Mouse (Mus musculus) forebrain, postnatal 0 days (tissue): Measurements from ENCODE around the gene Pi4ka. TPM values are rescaled to one million over a fixed set of nuclear protein-coding genes. Genes with fewer than 3 reads are reported as not detected.
A peak's percentile ranks its signal among the peaks of the same experiment; 100 is the strongest.

Experiments used
- ATAC-seq: fragments of 200-750 bp; cut with Nextera tagmentation; 2 replicates; pipeline ENCODE4 v1.8.0; 2017; ENCODE audit warnings: mild to moderate bottlenecking, moderate library complexity
- DNase-seq: peaks from one replicate; pipeline ENCODE4 v3.0.0-alpha.2; 2015
- H3K27ac ChIP-seq: fragments of 300-500 bp; sonication (generic); 2 replicates; pipeline ENCODE4 v1.5.1; 2014; ENCODE audit warnings: low read depth, mild to moderate bottlenecking, antibody characterized with exemption, low read length, moderate library complexity, mixed read lengths
- H3K27me3 ChIP-seq: fragments of 300-500 bp; sonication (generic); 2 replicates; pipeline ENCODE4 v1.6.1; 2014; ENCODE audit warnings: mild to moderate bottlenecking, low read length, mixed read lengths; ENCODE audit not compliant: insufficient read depth
- H3K36me3 ChIP-seq: fragments of 300-500 bp; sonication (generic); 2 replicates; pipeline ENCODE4 v1.6.1; 2014; ENCODE audit warnings: mild to moderate bottlenecking, moderate library complexity; ENCODE audit not compliant: insufficient read depth
- H3K4me1 ChIP-seq: fragments of 300-500 bp; sonication (generic); 2 replicates; pipeline ENCODE4 v1.6.1; 2014; ENCODE audit warnings: antibody characterized with exemption; ENCODE audit not compliant: insufficient read depth
- H3K4me2 ChIP-seq: fragments of 300-500 bp; sonication (generic); 2 replicates; pipeline ENCODE4 v1.6.1; 2014; ENCODE audit warnings: low read depth, mild to moderate bottlenecking, moderate library complexity
- H3K4me3 ChIP-seq: fragments of 300-500 bp; sonication (generic); 2 replicates; pipeline ENCODE4 v1.5.1; 2014; ENCODE audit warnings: low read depth, low read length, mixed read lengths
- H3K9ac ChIP-seq: fragments of 300-500 bp; sonication (generic); 2 replicates; pipeline ENCODE4 v1.6.1; 2014; ENCODE audit warnings: mild to moderate bottlenecking
- H3K9me3 ChIP-seq: fragments of 300-500 bp; sonication (generic); 2 replicates; pipeline ENCODE4 v1.6.1; 2016; ENCODE audit warnings: low read length
- CTCF ChIP-seq: sonication (generic); IDR thresholded peaks from 2 replicates; pipeline ENCODE4 v1.5.1; 2016; ENCODE audit warnings: antibody characterized with exemption, control low read depth, low read depth
- WGBS: fragments of 180-500 bp; shearing (Covaris S2); extraction: QIAGEN DNeasy Blood & Tissue Kit; methylation state at CpG from one replicate; pipeline ENCODE4 v1.1.7; 2014; 5-methylcytosine and 5-hydroxymethylcytosine counted together
- polyA plus RNA-seq: library from polyadenylated mRNA; unstranded; fragments of >200 nt; fragmentation: Nextera tagmentation; extraction: Ambion mirVana; gene quantifications from 2 replicates; pipeline ENCODE4 v1.2.1, GENCODE M21; 2015
- total RNA-seq: library from RNA; depleted of rRNA; stranded (reverse); fragments of >200 nt; gene quantifications from 2 replicates; pipeline ENCODE4 v1.2.3, GENCODE M21; 2014

Pi4ka gene
- total and polyA plus RNA-seq, 2 experiments from 2014 or later = 41.2 to 107 TPM

DNA sequence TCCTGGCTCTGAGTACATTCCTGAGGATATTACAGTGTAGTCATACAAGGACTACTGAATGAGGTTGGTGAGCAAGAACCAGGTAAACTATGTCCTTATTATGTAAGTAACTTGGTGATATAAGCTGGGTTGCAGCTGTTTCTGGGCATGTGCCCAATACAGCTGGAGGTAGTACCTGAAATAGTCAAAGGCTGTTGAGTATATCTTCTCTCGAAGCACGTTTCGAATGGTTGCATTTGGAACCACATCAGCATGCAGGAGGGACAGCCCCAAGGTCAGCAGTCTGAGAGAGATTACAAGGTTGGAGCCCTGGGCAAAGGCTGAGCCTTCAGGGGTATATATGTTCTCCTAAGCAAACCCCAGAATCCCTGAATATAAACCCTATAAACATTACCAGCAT lies 105.3 kb downstream of the Pi4ka start:
- no peak overlapping the region for H3K4me3 ChIP-seq
- H3K27ac ChIP-seq = no peak overlapping the region
- peaks cover 89% of the 10 kb centered on the region for H3K36me3 ChIP-seq
- H3K9ac ChIP-seq = no peak overlapping the region
- TF ChIP-seq CTCF = no peak
- ATAC-seq (no peak), DNase-seq (no peak)
- H3K4me2 ChIP-seq = no peak overlapping the region
- H3K27me3 ChIP-seq = no peaks in the 10 kb centered on the region
- no peaks in the 10 kb centered on the region for H3K4me1 ChIP-seq
- no peaks in the 10 kb centered on the region for H3K9me3 ChIP-seq
- WGBS = 94% methylated on average over 3 of the region's 3 CpGs

DNA sequence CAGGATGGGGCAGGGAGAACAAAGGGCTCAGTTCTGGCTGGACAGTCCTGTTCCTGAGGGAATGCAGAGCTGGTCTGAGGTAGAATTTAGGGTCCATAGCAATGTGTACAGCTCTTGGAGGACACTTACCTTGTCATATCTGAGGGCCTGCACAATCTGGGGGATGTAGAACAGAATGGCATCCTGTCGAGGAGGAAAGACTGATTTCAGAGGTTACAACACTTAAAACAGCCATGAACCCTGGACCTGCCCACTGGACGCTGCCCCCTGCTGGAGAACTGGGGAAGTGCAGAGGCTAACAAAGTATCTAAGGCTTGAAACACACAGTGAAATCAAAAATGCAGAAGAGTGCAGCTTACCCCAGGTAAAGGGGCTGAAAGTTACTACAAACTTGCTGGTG lies 113.4 kb downstream of the Pi4ka start:
- H3K4me1 ChIP-seq = no peaks in the 10 kb centered on the region
- H3K27me3 ChIP-seq = no peaks in the 10 kb centered on the region
- no peak overlapping the region for H3K4me3 ChIP-seq
- no peak overlapping the region for H3K9ac ChIP-seq
- H3K4me2 ChIP-seq = no peak overlapping the region
- H3K27ac ChIP-seq = no peak overlapping the region
- 3% methylated on average over 2 of the region's 2 CpGs for WGBS
- peak; percentile 88 for TF ChIP-seq CTCF
- ATAC-seq = no peak; the same call in 1 of the 2 replicates
- no peaks in the 10 kb centered on the region for H3K9me3 ChIP-seq
- H3K36me3 ChIP-seq = peaks cover 70% of the 10 kb centered on the region
- peak; percentile 76 for DNase-seq

DNA sequence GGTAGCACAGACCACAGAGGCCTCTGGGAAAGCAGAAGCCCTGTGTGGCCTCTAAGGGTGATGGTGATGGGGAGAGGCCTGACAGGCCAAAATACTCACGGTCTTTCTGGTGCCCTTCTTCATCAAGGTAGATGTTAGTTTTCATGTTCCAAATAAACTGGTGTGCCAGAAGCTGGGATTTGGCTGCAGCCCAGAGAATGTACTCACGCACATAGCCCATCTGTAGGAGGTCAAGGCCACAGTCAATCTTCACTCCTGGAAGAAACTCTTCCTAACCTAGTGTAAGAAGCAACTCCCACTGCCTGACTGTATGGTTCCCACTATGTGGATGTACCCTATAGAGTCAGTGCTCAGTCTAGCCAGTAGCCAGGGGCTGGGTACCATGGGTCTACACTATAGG lies 115.1 kb downstream of the Pi4ka start:
- Histone ChIP-seq H3K4me2 (no peak overlapping the region), H3K4me1 (no peaks in the 10 kb centered on the region), H3K9ac (no peak overlapping the region), H3K36me3 (peaks cover 67% of the 10 kb centered on the region), H3K9me3 (no peaks in the 10 kb centered on the region), H3K4me3 (no peak overlapping the region), H3K27ac (no peak overlapping the region), H3K27me3 (no peaks in the 10 kb centered on the region)
- WGBS = 95% methylated on average over 2 of the region's 2 CpGs
- TF ChIP-seq CTCF = no peak
- ATAC-seq = no peak
- DNase-seq = no peak

DNA sequence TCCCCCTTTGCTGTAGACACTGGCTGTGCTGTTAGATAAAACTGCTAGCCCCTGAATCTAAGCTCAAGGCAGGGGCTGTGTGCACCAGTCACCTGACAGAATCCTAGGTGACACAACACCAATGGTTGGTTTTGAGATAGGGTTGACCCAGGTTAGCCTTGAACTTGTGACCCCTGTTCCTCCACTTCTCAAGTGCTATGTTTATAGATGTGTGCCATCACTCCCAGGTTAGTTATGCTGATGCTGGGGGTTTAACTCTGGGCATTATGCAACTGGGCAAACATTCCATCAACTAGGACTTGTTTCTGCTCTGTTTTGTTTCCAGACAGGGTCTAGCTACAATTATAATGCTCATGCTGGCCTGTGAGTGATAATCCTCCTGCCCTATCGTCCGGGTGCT lies 119.0 kb downstream of the Pi4ka start:
- H3K36me3 ChIP-seq = peaks cover 77% of the 10 kb centered on the region
- no peak overlapping the region for H3K27ac ChIP-seq
- TF ChIP-seq CTCF = no peak
- no peak overlapping the region for H3K4me3 ChIP-seq
- H3K4me2 ChIP-seq = no peak overlapping the region
- ATAC-seq = no peak
- H3K27me3 ChIP-seq = no peaks in the 10 kb centered on the region
- 85% methylated on average over 2 of the region's 2 CpGs for WGBS
- DNase-seq = no peak
- H3K9me3 ChIP-seq = no peaks in the 10 kb centered on the region
- no peak overlapping the region for H3K9ac ChIP-seq
- H3K4me1 ChIP-seq = no peaks in the 10 kb centered on the region

DNA sequence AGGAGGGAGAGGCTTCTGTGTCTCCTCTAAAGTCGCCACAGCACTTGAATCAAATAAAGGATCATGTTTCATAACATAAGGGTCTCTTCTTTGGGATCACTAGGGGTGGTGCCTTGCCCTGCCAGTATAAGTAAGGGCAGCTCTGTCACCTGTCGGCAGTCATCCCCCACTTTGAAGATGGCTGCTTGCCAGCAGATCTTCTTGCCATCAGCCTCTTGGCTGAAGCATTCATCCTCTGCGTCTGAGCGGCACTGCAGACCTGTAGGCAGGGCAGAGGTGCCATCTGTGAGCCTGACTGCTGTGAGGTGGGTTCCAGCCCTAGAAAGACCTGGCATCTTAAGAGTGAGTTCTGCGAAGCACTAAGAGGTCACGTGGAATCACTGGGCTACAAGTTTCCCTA lies 123.0 kb downstream of the Pi4ka start:
- DNase-seq = no peak
- Histone ChIP-seq H3K4me1 (no peaks in the 10 kb centered on the region), H3K27ac (no peak overlapping the region), H3K9ac (no peak overlapping the region), H3K36me3 (peaks cover 91% of the 10 kb centered on the region), H3K9me3 (no peaks in the 10 kb centered on the region), H3K4me2 (no peak overlapping the region), H3K27me3 (no peaks in the 10 kb centered on the region), H3K4me3 (no peak overlapping the region)
- ATAC-seq = no peak
- 63% methylated on average over 6 of the region's 6 CpGs for WGBS
- no peak for TF ChIP-seq CTCF

DNA sequence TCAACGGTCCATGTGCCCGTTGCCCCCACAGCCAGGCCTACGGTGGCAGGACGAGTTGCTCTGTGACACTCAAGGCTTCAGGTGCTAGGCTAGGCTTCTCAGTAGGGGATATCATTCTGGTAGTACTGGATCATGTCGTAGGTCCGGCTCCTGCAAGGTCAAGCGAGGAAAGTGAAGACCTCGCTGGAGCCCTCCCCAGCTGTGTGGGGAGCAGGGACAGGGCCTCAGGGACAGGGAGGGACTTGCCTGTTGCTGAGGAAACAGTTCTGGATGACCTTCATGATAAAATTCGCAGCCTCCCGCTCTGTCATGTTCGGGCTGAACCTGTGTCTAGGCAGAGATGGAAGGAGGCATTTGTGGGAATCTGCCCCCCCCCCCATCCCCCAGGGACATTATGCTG lies 125.6 kb downstream of the Pi4ka start:
- Histone ChIP-seq H3K4me3 (no peak overlapping the region), H3K4me2 (no peak overlapping the region), H3K27ac (no peak overlapping the region), H3K9ac (no peak overlapping the region), H3K36me3 (peaks cover 69% of the 10 kb centered on the region), H3K27me3 (no peaks in the 10 kb centered on the region), H3K9me3 (no peaks in the 10 kb centered on the region), H3K4me1 (peaks cover 4% of the 10 kb centered on the region; the same call in 1 of the 2 replicates)
- no peak for ATAC-seq
- WGBS = 96% methylated on average over 11 of the region's 11 CpGs
- no peak for DNase-seq
- TF ChIP-seq CTCF = no peak

DNA sequence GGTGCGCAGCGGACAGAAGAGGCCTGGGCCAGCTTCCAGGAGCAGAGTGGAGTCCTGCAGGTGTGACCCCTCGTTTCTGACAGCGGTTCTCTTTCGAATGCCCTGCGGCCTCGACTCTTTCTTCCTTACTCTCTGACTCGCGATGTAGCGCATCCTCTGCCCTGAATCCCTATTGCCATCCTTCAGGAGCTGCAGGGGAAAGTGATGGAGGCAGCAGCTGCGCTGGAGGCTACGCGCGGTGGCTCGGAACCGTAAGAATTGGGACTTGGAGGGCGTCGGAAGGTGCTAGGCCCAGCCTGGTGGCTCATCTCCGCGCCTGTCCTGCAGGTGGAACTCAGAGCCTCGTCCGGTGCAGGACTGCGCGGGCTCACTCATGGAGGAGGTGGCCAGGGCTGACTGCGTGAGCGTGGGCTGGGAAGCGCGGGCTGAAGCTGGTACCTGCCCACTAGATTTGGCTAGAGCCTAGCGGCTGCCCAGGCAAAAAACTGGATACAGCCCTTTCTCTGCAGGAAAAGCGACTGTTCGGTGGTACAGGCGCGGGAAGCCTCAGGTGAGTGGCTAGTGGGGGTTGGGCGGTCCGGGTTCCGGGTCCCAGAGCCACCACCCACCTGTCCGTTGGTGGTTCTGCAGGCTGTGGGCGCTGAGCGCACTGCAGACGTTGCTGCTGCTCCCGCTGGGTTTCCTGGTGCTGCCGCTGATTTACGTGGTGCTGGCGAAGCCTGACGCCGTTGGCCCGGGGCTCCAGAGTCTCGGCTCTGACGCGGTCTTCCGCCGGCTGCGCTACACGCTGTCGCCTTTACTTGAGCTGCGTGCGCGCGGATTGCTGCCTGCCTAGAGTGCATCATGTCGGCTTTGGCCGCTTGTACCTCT lies 128.5 kb downstream of the Pi4ka start:
- Histone ChIP-seq H3K4me3 (peak overlapping the region; percentile 57), H3K4me2 (peak overlapping the region; percentile 96), H3K36me3 (peaks cover 40% of the 10 kb centered on the region), H3K27ac (peak overlapping the region; percentile 1; the same call in 1 of the 2 replicates), H3K4me1 (peaks cover 4% of the 10 kb centered on the region; the same call in 1 of the 2 replicates), H3K9me3 (no peaks in the 10 kb centered on the region), H3K27me3 (no peaks in the 10 kb centered on the region), H3K9ac (peak overlapping the region; percentile 57)
- WGBS = 6% methylated on average over 61 of the region's 61 CpGs
- ATAC-seq (peak; percentile 66), DNase-seq (peak; percentile 79)
- TF ChIP-seq CTCF = no peak
